Mouse (Mus musculus) lung, postnatal 14 days (tissue): ENCODE results near the gene Eea1.
"Not testable (repeated sequence)": the region's sequence is repeated elsewhere in the genome, so short reads cannot be mapped to it uniquely, and the experiment has no call there.

ENCODE experiments used
- DNase-seq: peaks from one replicate; pipeline ENCODE4 v3.0.0; 2021

Eea1 gene

GRCm38 (mm10) chr10:96075403-96075802 is 135.0 kb downstream of the Eea1 start:
- no peak for DNase-seq

- peak; percentile 20 for DNase-seq
Observed at GRCm38 (mm10) chr10:96075880-96076279, 135.4 kb downstream of the Eea1 start.

GRCm38 (mm10) chr10:96076461-96076860 is 136.0 kb downstream of the Eea1 start:
- DNase-seq, result no peak

GRCm38 (mm10) chr10:96077480-96078066 is 137.1 kb downstream of the Eea1 start:
- not testable (repeated sequence) for DNase-seq

GRCm38 (mm10) chr10:96079823-96080222 is 139.4 kb downstream of the Eea1 start:
- no peak for DNase-seq

- DNase-seq, result peak; percentile 38
Observed at GRCm38 (mm10) chr10:96080440-96081381, 140.3 kb downstream of the Eea1 start.

- DNase-seq, result no peak
Observed at GRCm38 (mm10) chr10:96082203-96082602, 141.8 kb downstream of the Eea1 start.

- no peak for DNase-seq
Observed at GRCm38 (mm10) chr10:96089744-96090143, 149.3 kb downstream of the Eea1 start.

GRCm38 (mm10) chr10:96090388-96090787 is 149.9 kb downstream of the Eea1 start:
- DNase-seq, result no peak

- no peak for DNase-seq
Observed at GRCm38 (mm10) chr10:96093890-96094531, 153.6 kb downstream of the Eea1 start.

- no peak for DNase-seq
Observed at GRCm38 (mm10) chr10:96094559-96094958, 154.1 kb downstream of the Eea1 start.
